ENCODE assay signal across 22 mouse cellular contexts in genomic region chr9:7971993-7972392, GRCm38 (mm10). TPM values are rescaled to one million over a fixed set of nuclear protein-coding genes. Genes with fewer than 3 reads are reported as not detected.
A peak's percentile ranks its signal among the peaks of the same experiment; 100 is the strongest.
DNase-seq lines count a peak whose midpoint lies in the region; ATAC-seq and TF ChIP-seq lines count a peak whose summit lies in the region.
"Had no signal": no experiment of that assay in that cellular context is flagged by ENCODE, and none has a peak within 500 bp of the region (broad histone marks: within the 10 kb centered on the region; RNA-seq: fewer than 3 reads in every experiment).

No protein-coding gene starts in this region.

- H3K27me3 ChIP-seq in heart, embryonic 11.5 days (ENCODE audit: control insufficient read depth, insufficient read depth, low read length), result no peaks in the 10 kb centered on the region
- no peaks in the 10 kb centered on the region for H3K27me3 ChIP-seq in heart, embryonic 13.5 days (replicated peaks)
- no peaks in the 10 kb centered on the region for H3K27me3 ChIP-seq in liver, adult 2 months (ENCODE audit: control insufficient read depth, insufficient read depth, low read length)
- no peaks in the 10 kb centered on the region for H3K27me3 ChIP-seq in ES-Bruce4 (ENCODE audit: control insufficient read depth, insufficient read depth, low read length, poor library complexity, severe bottlenecking)
- H3K27me3 ChIP-seq: embryonic facial prominence, embryonic 12.5 days; forebrain, embryonic 12.5 days had no signal

- no peak for TF ChIP-seq POLR2A in liver, adult 2 months (IDR thresholded peaks at IDR 0.05; ENCODE audit: extremely low read depth, insufficient read depth, low read length)
- TF ChIP-seq POLR2A in ES-Bruce4 (IDR thresholded peaks at IDR 0.05; ENCODE audit: insufficient read depth, low read length), result no peak

- TF ChIP-seq CTCF in liver, adult 2 months (IDR thresholded peaks at IDR 0.05; ENCODE audit: low read depth, low read length), result no peak
- no peak for TF ChIP-seq CTCF in ES-Bruce4 (IDR thresholded peaks at IDR 0.05; ENCODE audit: low read depth, low read length)

- H3K36me3 ChIP-seq in heart, embryonic 11.5 days (ENCODE audit: control insufficient read depth, insufficient read depth, low read length), result peaks cover 11% of the 10 kb centered on the region
- peaks cover 71% of the 10 kb centered on the region for H3K36me3 ChIP-seq in heart, embryonic 13.5 days
- H3K36me3 ChIP-seq in liver, adult 2 months (ENCODE audit: control insufficient read depth, insufficient read depth, low read length), result peaks cover 6% of the 10 kb centered on the region; the same call in 1 of the 2 replicates
- H3K36me3 ChIP-seq in ES-Bruce4 (ENCODE audit: control insufficient read depth, insufficient read depth, low read length, poor library complexity, severe bottlenecking), result peaks cover 26% of the 10 kb centered on the region

- no peak overlapping the region for H3K4me2 ChIP-seq in heart, embryonic 11.5 days
- no peak overlapping the region for H3K4me2 ChIP-seq in heart, embryonic 13.5 days
- H3K4me2 ChIP-seq: embryonic facial prominence, embryonic 12.5 days; forebrain, embryonic 12.5 days had no signal

- TF ChIP-seq EP300 in ES-Bruce4 (IDR thresholded peaks at IDR 0.05; ENCODE audit: insufficient read depth, low read depth, low read length), result no peak

- intact Hi-C loops in heart, postnatal 25 days (cut with DNase I), result no loop called here
- intact Hi-C loops in heart, postnatal 36 days (cut with DNase I), result no loop called here

- H3K4me1 ChIP-seq in heart, embryonic 11.5 days (ENCODE audit: control insufficient read depth, insufficient read depth, low read length), result peaks cover 17% of the 10 kb centered on the region
- H3K4me1 ChIP-seq in heart, embryonic 13.5 days, result peaks cover 53% of the 10 kb centered on the region
- H3K4me1 ChIP-seq in liver, adult 2 months (ENCODE audit: control insufficient read depth, insufficient read depth, low read length), result peaks cover 14% of the 10 kb centered on the region
- peaks cover 2% of the 10 kb centered on the region for H3K4me1 ChIP-seq in ES-Bruce4 (ENCODE audit: control insufficient read depth, insufficient read depth, low read length)
- H3K4me1 ChIP-seq: embryonic facial prominence, embryonic 12.5 days had no signal

- H3K9ac ChIP-seq in heart, embryonic 11.5 days (ENCODE audit: low read depth, low read length), result no peak overlapping the region
- H3K9ac ChIP-seq in heart, embryonic 13.5 days, result no peak overlapping the region
- H3K9ac ChIP-seq in liver, adult 2 months (ENCODE audit: low read depth, low read length), result no peak overlapping the region
- H3K9ac ChIP-seq in ES-Bruce4 (ENCODE audit: low read depth, poor library complexity, severe bottlenecking), result no peak overlapping the region
- H3K9ac ChIP-seq: embryonic facial prominence, embryonic 12.5 days; forebrain, embryonic 12.5 days had no signal

- H3K79me2 ChIP-seq in liver, adult 2 months (ENCODE audit: control insufficient read depth, insufficient read depth, low read length), result peaks cover 22% of the 10 kb centered on the region

- DNase-seq in heart, postnatal 25 days (ENCODE audit: low spot score), result no peak
- no peak for DNase-seq in heart, postnatal 36 days
- DNase-seq in liver, adult 2 months (ENCODE audit: extremely low read depth, low read depth, low spot score), result peak; percentile 71
- DNase-seq in liver, result no peak
- DNase-seq in adrenal gland, postnatal 36 days, result no peak
- DNase-seq: adrenal gland, adult 2 months; adrenal gland, postnatal 10 days; adrenal gland, postnatal 25 days; cerebellum, adult 11-12 months; cerebellum, adult 2 months; cerebellum, adult 9-10 months; cerebellum, postnatal 10 days; cerebellum, postnatal 25 days had no signal

- no peak overlapping the region for H3K4me3 ChIP-seq in heart, embryonic 11.5 days (ENCODE audit: low read depth, low read length)
- H3K4me3 ChIP-seq in heart, embryonic 13.5 days, result no peak overlapping the region
- no peak overlapping the region for H3K4me3 ChIP-seq in liver, adult 2 months (ENCODE audit: insufficient read depth, low read depth, low read length)
- no peak overlapping the region for H3K4me3 ChIP-seq in ES-Bruce4 (ENCODE audit: low read depth, low read length)
- H3K4me3 ChIP-seq: embryonic facial prominence, embryonic 10.5 days; embryonic facial prominence, embryonic 12.5 days; forebrain, embryonic 12.5 days had no signal

- ATAC-seq in heart, embryonic 11.5 days (replicated peaks; ENCODE audit: insufficient number of reproducible peaks, low FRiP score, low TSS enrichment), result no peak
- ATAC-seq in heart, embryonic 13.5 days (ENCODE audit: extremely low read depth, insufficient number of reproducible peaks, low FRiP score, low TSS enrichment), result no peak
- ATAC-seq: forebrain, embryonic 14.5 days; forebrain, embryonic 16.5 days had no signal

- H3K27ac ChIP-seq in heart, embryonic 11.5 days (ENCODE audit: low read depth, low read length), result peak overlapping the region; percentile 59; the same call in 1 of the 2 replicates
- peak overlapping the region; percentile 70; the same call in 1 of the 2 replicates for H3K27ac ChIP-seq in heart, embryonic 13.5 days (replicated peaks)
- peak overlapping the region; percentile 34 for H3K27ac ChIP-seq in liver, adult 2 months (replicated peaks; ENCODE audit: insufficient read depth, low read depth, low read length)
- H3K27ac ChIP-seq in ES-Bruce4 (ENCODE audit: insufficient read depth, low read length), result peak overlapping the region; percentile 54
- H3K27ac ChIP-seq: embryonic facial prominence, embryonic 10.5 days; embryonic facial prominence, embryonic 12.5 days; forebrain, embryonic 12.5 days had no signal

- H3K9me3 ChIP-seq in heart, embryonic 11.5 days (replicated peaks; ENCODE audit: control insufficient read depth, low read length), result no peaks in the 10 kb centered on the region
- H3K9me3 ChIP-seq in heart, embryonic 13.5 days, result no peaks in the 10 kb centered on the region
- H3K9me3 ChIP-seq in ES-Bruce4 (replicated peaks; ENCODE audit: control insufficient read depth, insufficient read depth, low read length, poor library complexity, severe bottlenecking), result no peaks in the 10 kb centered on the region
- H3K9me3 ChIP-seq: embryonic facial prominence, embryonic 10.5 days; embryonic facial prominence, embryonic 12.5 days; forebrain, embryonic 12.5 days had no signal

- WGBS in heart, embryonic 11.5 days (ENCODE audit: insufficient replicate concordance), result 72% methylated on average over 2 of the region's 2 CpGs
- WGBS in heart, embryonic 13.5 days, result 78% methylated on average over 2 of the region's 2 CpGs
- 30% methylated on average over 2 of the region's 2 CpGs for WGBS in liver, adult 2 months

RNA-seq across cellular contexts. Expression of gene Yap1, which starts 32.4 kb away (rescaled TPM):
- 25.3 and 27.1 TPM in 2 replicates for polyA plus RNA-seq in heart, embryonic 11.5 days (2014; fragmentation: Nextera tagmentation; extraction: Ambion mirVana)
- total RNA-seq in heart, postnatal 25 days (2021), result 10 to 100 TPM; 61.1 to 62.8 TPM
- 24.2 and 24.5 TPM in 2 replicates for polyA plus RNA-seq in heart, embryonic 13.5 days (2015; fragmentation: Nextera tagmentation; extraction: Ambion mirVana)
- 10 to 100 TPM; 63.1 to 64.9 TPM for total RNA-seq in heart, postnatal 36 days (2021)
- 21.6 and 27.3 TPM in 2 replicates for total RNA-seq in liver, adult 2 months (2014; rRNA removed)
- polyA plus RNA-seq in liver, adult 2 months (2012; rRNA removed), result 27.9 and 32.0 TPM in 2 replicates
- 131 and 135 TPM in 2 replicates for polyA plus RNA-seq in ES-Bruce4 (2011; ENCODE audit: insufficient read depth, insufficient read length, low read depth, missing spikeins)
- 10 to 100 TPM; 79.7 to 81.0 TPM for total RNA-seq in adrenal gland, postnatal 36 days (2021)
- total RNA-seq: MEL had no signal
